Mouse (Mus musculus): ENCODE measurements around the gene Cldn4. TPM values are rescaled to one million over a fixed set of nuclear protein-coding genes. Genes with fewer than 3 reads are reported as not detected.

Cldn4 gene
- total and polyA plus RNA-seq, 3 experiments: 0.17 to 0.51 TPM; not detected in 1

DNA sequence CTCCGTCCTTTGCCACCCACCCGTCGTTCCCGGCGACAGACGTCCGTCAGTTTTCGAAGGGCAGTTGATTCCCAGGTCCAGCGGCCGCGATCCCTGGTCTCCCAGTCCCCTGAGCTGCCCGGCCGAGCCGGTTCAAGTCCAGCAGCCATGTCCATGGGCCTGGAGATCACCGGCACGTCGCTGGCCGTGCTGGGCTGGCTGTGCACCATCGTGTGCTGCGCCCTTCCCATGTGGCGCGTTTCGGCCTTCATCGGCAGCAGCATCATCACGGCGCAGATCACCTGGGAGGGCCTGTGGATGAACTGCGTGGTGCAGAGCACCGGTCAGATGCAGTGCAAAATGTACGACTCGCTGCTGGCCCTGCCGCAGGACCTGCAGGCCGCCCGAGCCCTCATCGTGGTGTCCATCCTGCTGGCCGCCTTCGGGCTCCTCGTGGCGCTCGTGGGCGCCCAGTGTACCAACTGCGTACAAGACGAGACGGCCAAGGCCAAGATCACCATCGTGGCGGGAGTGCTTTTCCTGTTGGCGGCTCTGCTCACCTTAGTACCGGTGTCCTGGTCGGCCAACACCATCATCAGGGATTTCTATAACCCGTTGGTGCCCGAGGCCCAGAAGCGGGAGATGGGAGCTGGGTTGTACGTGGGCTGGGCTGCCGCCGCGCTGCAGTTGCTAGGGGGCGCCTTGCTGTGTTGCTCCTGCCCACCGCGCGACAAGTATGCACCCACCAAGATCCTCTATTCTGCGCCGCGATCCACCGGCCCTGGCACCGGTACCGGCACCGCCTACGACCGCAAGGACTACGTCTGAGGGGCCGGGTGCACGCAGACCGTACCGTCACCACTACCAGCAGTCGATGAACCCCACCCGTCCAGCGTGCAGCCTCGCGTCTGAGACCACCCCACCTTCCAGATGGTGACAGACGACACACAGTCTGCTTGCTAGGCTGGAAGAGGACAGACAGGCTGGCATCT, 39.8 kb upstream of the Cldn4 start:
- H3K27ac ChIP-seq (ENCODE audit: insufficient read depth, low read depth): no peak overlapping the region
- H3K9ac ChIP-seq (ENCODE audit: insufficient read depth, low read depth): no peak overlapping the region
- H3K4me2 ChIP-seq (ENCODE audit: insufficient read depth, low read depth, poor library complexity, severe bottlenecking): no peak overlapping the region
- in situ Hi-C loops (cut with MboI; ENCODE audit: low pct_ligation_motif_present, low pct_unique_long_range_greater_than_20kb, low sequenced_read_pairs): no loop called here
- no peak for DNase-seq (ENCODE audit: extremely low read depth)
- peaks cover 9% of the 10 kb centered on the region for H3K9me3 ChIP-seq (replicated peaks; ENCODE audit: low read length)
- dilution Hi-C loops (cut with MboI; ENCODE audit: extremely low pct_ligation_motif_present, extremely low pct_unique_long_range_greater_than_20kb, low sequenced_read_pairs): no loop called here
- TF ChIP-seq TBP (conservative IDR thresholded peaks at IDR 0.05; ENCODE audit: low read depth, low read length): no peak
- TF ChIP-seq CTCF (conservative IDR thresholded peaks at IDR 0.05 in 1 of 2, IDR thresholded peaks at IDR 0.05 in 1 of 2; ENCODE audit: low read depth in 2 of 2, low read length in 2 of 2): no peak
- no peak for TF ChIP-seq TCF12 (IDR thresholded peaks at IDR 0.05; ENCODE audit: low read depth, low read length)
- no peak for TF ChIP-seq SMC3 (IDR thresholded peaks at IDR 0.05; ENCODE audit: low read depth, low read length)
- TF ChIP-seq CHD2 (IDR thresholded peaks at IDR 0.05; ENCODE audit: low read length): no peak
- no peak for TF ChIP-seq BHLHE40 (IDR thresholded peaks at IDR 0.05; ENCODE audit: low read depth, low read length)
- TF ChIP-seq MEF2A (IDR thresholded peaks at IDR 0.05; ENCODE audit: borderline replicate concordance, low read depth, low read length): no peak
- H3K4me1 ChIP-seq (ENCODE audit: control insufficient read depth in 1 of 2, insufficient read depth in 2 of 2): 0 out of 4 replicates have a peak, but pooled peaks cover 0 to 3% of the 10 kb centered on the region in 2 experiments
- no peaks in the 10 kb centered on the region for H3K36me3 ChIP-seq (replicated peaks in 1 of 2; ENCODE audit: control insufficient read depth in 1 of 2, insufficient read depth in 1 of 2, low read length in 1 of 2)
- H3K27me3 ChIP-seq (replicated peaks): peaks cover 45% of the 10 kb centered on the region
- H3K4me3 ChIP-seq (replicated peaks in 1 of 3; ENCODE audit: low read depth in 2 of 3, low read length in 2 of 3, poor library complexity in 1 of 3): no peak overlapping the region
- H3K79me2 ChIP-seq (replicated peaks; ENCODE audit: control insufficient read depth, extremely low read depth, insufficient read depth, poor library complexity, severe bottlenecking): no peaks in the 10 kb centered on the region

DNA sequence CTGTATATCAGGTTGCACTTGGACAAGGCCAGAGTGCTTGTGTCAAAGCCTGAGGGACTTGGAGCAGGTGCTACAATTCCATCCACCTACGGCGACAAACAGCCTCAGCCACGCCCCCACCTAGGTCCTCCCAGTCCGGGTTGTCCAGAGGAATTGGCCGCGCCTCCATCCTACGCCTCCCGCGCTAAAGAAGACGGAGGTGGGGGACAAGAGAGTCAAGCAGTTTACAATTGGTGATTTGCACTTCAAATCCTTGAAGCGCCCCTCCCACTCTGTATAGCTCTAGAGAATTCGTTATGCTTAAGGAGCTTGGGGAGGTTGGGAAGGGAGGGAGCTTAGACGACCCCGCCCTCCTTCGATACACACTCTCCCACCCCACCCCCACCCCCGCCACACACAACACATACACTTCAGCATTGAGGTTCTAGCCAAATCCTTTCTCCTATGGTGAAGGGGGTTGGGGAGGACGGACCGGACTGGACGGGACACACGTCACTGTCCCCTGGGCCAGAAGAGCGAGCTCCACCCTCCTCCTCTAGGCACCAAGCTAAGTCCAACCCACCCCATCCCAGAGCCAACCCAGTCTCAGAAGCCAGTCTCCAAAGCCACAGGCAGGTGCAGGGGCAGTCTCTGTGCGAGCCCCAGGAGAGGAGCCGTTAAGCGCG, 39.0 kb upstream of the Cldn4 start, which contains the start of gene Cldn3:
Gene Cldn3, plus strand, starts transcription at position 582 of the 665 bp plus-strand sequence.
- Histone ChIP-seq H3K27me3 (replicated peaks) (peaks cover 44% of the 10 kb centered on the region), H3K27ac (ENCODE audit: insufficient read depth, low read depth) (no peak within 1 kb of the TSS), H3K79me2 (replicated peaks; ENCODE audit: control insufficient read depth, extremely low read depth, insufficient read depth, poor library complexity, severe bottlenecking) (no peaks in the 10 kb centered on the region), H3K4me2 (ENCODE audit: insufficient read depth, low read depth, poor library complexity, severe bottlenecking) (no peak within 1 kb of the TSS), H3K4me1 (ENCODE audit: control insufficient read depth in 1 of 2, insufficient read depth in 2 of 2) (0 out of 4 replicates have a peak, but pooled peaks cover 0 to 3% of the 10 kb centered on the region in 2 experiments), H3K36me3 (replicated peaks in 1 of 2; ENCODE audit: control insufficient read depth in 1 of 2, insufficient read depth in 1 of 2, low read length in 1 of 2) (no peaks in the 10 kb centered on the region), H3K9me3 (replicated peaks; ENCODE audit: low read length) (peaks cover 9% of the 10 kb centered on the region), H3K9ac (ENCODE audit: insufficient read depth, low read depth) (no peak within 1 kb of the TSS), H3K4me3 (replicated peaks in 1 of 3; ENCODE audit: low read depth in 2 of 3, low read length in 2 of 3, poor library complexity in 1 of 3) (no peak within 1 kb of the TSS)
- TF ChIP-seq EP300 (IDR thresholded peaks at IDR 0.05; ENCODE audit: low read length) (no peak), HCFC1 (IDR thresholded peaks at IDR 0.05; ENCODE audit: low read depth, low read length) (no peak), ZNF384 (IDR thresholded peaks at IDR 0.05; ENCODE audit: low read depth, low read length) (no peak), BHLHE40 (IDR thresholded peaks at IDR 0.05; ENCODE audit: low read depth, low read length) (no peak), MAZ (IDR thresholded peaks at IDR 0.05; ENCODE audit: low read depth, low read length) (no peak), ELF1 (IDR thresholded peaks at IDR 0.05; ENCODE audit: low read depth, low read length) (no peak), CHD2 (IDR thresholded peaks at IDR 0.05; ENCODE audit: low read length) (no peak), CHD1 (IDR thresholded peaks at IDR 0.05; ENCODE audit: low read depth, low read length) (no peak), SMC3 (IDR thresholded peaks at IDR 0.05; ENCODE audit: low read depth, low read length) (no peak), TCF12 (IDR thresholded peaks at IDR 0.05; ENCODE audit: low read depth, low read length) (no peak), USF1 (IDR thresholded peaks at IDR 0.05; ENCODE audit: low read depth, low read length) (no peak), PAX5 (IDR thresholded peaks at IDR 0.05; ENCODE audit: low read length) (no peak), RCOR1 (conservative IDR thresholded peaks at IDR 0.05; ENCODE audit: low read depth, low read length) (no peak), TBP (conservative IDR thresholded peaks at IDR 0.05; ENCODE audit: low read depth, low read length) (no peak), POLR2AphosphoS2 (IDR thresholded peaks at IDR 0.05; ENCODE audit: low read depth, low read length) (no peak), NELFE (IDR thresholded peaks at IDR 0.05; ENCODE audit: low read depth, low read length) (no peak)
- in situ Hi-C loops (cut with MboI; ENCODE audit: low pct_ligation_motif_present, low pct_unique_long_range_greater_than_20kb, low sequenced_read_pairs): no loop called here
- dilution Hi-C loops (cut with MboI; ENCODE audit: extremely low pct_ligation_motif_present, extremely low pct_unique_long_range_greater_than_20kb, low sequenced_read_pairs): no loop called here
- DNase-seq (ENCODE audit: extremely low read depth): no peak
